Mouse (Mus musculus) heart, adult 11 months (tissue): Measurements from ENCODE around the gene Lao1.

ENCODE experiments used
- DNase-seq: peaks from one replicate; pipeline ENCODE4 v3.0.0; 2022

Gene Lao1

GRCm38 (mm10) chr4:119015557-119015956 lies 54.2 kb downstream of the Lao1 start:
- no peak for DNase-seq

GRCm38 (mm10) chr4:119017078-119017477 lies 55.7 kb downstream of the Lao1 start:
- DNase-seq, result no peak
